Mouse (Mus musculus) urinary bladder, adult 18-20 months (tissue): ENCODE measurements around the gene Atraid.
A peak's percentile ranks its signal among the peaks of the same experiment; 100 is the strongest.

ENCODE experiments used
- DNase-seq, 2 experiments: peaks; one replicate each; pipeline ENCODE4 v3.0.0; 2022; ENCODE audit warnings: low spot score in 2 of 2, mixed read lengths in 2 of 2

Gene Atraid

DNA sequence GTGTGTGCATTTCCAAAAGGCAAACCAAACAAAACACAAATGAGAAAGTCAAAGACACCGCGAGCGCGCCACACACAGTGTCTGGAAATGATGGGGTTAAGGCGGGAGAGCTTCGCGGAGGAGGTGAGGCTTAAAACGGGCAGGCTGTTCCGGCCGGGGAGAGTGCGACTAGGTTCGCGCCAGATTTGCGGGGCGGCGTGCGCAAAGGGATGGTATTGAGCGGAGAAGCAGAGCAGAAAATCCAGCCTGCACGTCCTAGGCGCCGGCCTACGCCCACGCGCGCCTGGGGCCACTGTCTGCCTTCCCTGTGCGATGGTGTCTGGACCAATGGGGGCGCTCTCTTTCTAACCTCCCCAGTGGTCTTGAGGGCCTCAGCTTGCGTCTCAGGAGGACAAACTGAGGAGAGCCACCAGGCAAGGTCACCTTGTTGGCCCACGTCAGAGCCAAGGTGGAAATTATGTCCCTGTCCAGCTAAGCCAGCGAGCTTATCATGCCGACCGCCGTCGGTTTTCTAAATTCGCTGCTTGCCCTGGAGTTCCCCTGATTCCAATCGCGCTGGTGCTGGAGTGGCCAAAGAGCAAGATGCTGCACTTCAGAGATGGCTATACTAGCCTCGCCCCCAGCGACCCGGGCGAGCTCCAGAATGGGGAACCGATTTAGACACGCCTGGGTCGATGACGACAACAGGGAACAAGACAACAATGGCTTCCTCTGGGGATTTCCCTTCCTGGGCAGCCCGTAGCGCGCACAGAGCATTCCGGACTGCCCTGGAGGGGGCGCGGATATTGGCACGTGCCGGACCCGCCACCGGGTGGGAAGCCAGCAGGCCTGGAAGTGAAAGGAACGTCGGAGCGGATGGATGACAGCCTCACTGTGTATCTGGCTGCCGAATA lies 46.9 kb downstream of the Atraid start:
- DNase-seq = peak in 1 of 2 experiments; percentile 26

DNA sequence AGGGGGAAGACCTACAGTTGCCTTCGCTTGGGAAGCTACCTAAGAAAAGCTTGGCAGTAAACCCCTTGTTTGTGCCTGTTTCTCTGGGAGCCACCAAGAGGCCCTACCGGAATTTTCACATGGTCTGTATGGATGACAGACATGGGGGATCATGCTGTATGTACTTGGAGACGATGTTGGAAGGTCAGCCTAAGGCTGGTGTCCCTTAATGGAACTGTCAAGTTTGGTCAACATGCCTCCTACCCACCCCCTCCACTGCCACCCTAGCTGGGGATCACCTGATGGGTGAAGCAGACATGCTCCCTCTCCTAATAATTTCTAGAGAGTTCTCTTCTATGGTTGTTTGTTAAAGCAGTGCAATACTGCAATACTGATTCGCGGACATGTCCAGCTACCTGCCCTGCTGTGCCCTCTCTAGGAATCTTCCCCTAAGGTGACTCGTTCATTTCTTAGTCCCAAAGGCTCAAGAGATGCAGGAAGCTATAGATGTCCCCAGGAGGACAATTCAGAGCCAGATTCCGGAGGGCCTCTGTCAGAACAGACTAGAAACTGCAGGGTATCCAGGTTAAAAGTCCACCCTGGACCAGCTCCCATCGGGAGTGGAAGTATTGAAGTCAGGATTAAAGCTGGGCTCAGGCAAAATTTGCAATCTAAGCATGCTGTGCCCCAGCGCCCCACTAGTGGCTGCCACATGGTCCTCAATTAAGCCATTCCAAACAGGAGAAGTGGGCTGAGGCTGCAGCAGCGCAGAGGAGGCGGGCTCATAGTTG lies 47.8 kb downstream of the Atraid start:
- DNase-seq = no peak
